Mouse (Mus musculus) megakaryocyte progenitor cell, adult 5-6 weeks (primary cell): ENCODE measurements around the gene Fam163b. TPM values are rescaled to one million over a fixed set of nuclear protein-coding genes. Genes with fewer than 3 reads are reported as not detected.

Experiments
- ATAC-seq: replicated peaks from 2 replicates; pipeline ENCODE4 v1.8.0; 2016; ENCODE audit warnings: mild to moderate bottlenecking, moderate TSS enrichment, inconsistent platforms; ENCODE audit not compliant: poor library complexity
- total RNA-seq, 2 experiments: library from RNA; stranded (forward) in 1 of 2; stranded (reverse) in 1 of 2; fragments of 157-497, 149-512 nt in 1 of 2; fragments of 200-1000 nt in 1 of 2; gene quantifications; 2 replicates each; pipeline versions ENCODE4 v1.2.3 to v1.2.4; 2015 to 2017

The Fam163b gene
- total RNA-seq, 2 experiments from 2014 or later: not detected

DNA sequence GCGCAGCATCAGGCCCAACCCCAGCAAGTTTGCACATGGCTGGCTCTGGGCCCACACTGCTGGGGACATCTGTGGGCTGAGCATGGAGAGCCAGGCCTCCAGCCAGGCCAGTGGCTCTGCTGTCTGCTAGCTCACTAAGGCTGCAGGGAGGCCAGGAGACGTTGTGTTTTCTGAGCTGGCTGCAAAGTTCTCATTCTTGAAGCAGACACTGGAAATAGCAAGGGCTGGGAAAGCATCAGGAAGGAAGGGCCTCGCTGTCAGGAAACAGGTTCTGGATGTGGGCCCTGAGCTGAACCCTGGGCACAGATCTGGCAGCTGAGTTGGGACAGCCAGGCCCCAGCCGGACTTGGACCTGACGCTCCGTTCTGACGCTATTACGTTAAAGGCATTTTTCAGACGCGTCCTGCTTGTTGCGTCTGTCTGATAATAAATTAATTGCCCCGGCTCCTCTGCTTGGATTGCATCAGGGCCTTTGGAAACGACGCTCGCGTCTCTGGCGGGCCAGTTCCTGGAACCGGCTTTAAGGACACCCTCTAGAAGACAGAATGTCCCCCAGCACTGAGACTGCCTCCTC is 54.1 kb downstream of the Fam163b start:
- ATAC-seq: no peak

DNA sequence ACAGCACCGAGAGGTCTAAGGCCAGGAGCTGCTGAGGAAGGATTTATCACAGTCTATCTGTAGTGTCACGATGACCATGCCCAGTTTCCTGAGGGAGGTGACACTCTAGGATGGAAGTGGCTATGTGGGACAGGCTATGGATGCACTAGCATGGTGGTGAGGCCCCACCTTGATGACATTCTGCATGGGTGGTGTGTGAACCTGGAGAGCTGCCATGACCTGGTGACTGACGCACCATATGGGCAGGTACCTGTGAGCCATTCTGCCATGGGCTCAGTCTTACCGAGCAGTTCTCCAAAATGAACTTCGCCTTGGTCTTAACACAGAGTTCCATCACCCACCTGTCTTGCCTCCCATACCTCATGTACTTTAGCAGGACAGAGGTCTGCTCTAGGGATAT is 54.7 kb downstream of the Fam163b start:
- no peak for ATAC-seq

DNA sequence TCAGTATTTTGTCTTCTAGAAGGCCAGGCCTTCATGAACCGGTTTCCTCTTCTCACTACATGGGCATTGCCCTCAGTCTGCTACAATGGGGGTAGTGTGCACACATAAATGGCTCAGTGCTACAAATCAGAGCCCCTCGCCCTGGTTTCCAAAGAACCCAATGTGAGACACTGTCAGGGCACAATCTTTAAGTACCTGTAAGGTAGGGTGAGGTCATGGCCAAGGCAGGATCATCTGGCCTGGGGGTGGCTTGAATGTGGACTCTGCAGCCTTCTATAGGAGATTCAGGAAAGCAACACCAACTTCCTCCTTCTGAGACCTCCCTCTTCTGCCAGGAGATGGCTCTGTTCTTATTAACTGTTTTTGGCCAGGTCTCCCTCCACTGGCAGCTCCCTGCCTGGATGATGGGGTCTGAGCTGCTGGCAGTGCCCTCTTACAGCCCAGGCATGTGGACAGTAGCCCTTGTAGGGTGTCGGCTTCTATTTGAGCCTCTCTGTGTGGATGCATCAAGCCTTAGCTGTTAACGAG is 55.7 kb downstream of the Fam163b start:
- ATAC-seq: no peak

DNA sequence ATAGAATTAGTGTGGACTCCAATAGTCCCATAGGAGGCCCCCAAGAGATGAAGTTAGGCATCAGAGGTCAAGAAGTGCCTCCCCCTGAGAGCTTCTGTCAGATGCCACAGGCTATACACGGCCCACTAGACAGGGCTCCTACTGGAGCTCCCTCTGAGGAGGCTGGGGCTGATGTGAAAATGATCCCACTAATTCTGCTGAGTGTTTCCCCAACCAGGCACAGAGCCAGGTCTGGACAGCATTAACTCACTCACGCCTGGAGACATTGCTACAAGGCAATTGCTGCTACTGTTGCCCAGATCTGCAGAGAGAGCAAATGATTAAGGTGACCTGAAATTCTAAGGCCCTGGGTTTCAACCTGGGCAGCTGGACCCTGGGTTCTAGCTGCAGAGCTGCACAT is 56.5 kb downstream of the Fam163b start:
- no peak for ATAC-seq

DNA sequence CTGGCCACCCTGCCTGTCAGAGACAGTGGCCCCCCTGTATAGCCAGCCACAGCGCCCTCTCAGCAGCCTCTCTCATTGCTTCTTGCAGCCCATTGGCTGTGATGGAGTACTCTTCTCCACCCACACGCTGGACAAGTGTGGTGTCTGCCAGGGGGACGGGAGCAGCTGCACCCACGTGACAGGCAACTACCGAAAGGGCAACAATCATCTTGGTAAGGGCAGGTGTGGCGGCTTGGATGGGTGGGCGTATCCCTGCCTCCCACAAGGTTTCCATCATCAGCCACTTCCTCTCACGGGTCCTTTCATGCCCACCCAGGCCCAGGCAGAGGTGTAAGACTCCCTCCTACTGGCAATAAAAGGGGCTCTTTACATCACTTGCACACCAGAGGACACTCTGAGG is 57.3 kb downstream of the Fam163b start:
- no peak for ATAC-seq

DNA sequence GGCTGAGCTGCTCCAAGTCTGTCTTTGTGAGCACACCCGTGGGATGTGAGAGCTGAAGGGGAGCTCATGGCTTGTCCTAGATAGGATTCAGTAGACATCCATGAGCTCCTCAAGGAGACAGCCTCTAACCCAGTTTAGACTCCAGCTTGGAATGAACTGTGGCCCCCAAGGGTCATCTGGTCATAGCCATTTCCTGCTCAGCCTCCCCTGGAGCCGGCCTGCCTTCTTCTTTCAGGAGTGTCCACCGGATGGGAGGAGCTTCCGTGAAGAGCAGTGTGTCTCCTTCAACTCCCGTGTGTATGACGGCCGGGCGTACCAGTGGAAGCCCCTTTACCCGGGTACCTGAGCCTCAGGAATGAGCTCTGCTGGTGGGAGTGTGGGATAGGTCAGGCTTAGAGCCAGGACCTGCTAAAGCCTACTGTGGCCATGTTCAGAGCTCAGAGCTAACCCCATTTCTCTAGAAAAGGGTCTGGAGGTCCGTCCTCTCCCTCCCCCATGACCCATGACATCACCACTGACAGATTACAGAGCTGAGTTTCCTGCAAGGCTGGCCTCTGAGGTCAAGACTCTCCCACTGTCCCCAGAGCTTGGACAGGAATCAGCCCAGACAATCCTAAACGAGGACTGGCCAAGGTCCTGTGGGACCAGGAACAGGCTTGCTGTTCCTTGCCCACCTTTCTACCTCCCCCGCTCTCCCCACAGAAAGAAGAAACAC is 58.4 kb downstream of the Fam163b start:
- no peak for ATAC-seq

DNA sequence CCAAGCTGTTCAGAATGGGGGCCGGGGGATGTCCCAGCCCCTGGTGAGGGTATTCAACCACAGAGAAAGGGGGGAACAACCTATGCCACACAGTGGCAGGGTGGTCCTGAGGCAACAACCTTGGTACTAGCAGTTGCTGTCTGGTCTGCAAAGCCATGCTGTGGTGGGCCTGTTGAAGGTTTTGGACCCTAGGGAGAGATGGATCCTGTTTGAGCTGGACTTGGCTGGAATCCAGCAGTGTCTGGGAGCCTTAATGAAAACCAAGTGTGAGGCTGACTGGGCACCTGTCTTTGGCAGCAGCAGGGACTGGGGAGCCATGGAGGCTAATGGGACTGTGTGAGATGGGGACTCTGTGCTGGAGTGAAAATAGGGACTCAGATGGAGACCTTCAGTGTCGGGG is 62.6 kb downstream of the Fam163b start:
- ATAC-seq: no peak

DNA sequence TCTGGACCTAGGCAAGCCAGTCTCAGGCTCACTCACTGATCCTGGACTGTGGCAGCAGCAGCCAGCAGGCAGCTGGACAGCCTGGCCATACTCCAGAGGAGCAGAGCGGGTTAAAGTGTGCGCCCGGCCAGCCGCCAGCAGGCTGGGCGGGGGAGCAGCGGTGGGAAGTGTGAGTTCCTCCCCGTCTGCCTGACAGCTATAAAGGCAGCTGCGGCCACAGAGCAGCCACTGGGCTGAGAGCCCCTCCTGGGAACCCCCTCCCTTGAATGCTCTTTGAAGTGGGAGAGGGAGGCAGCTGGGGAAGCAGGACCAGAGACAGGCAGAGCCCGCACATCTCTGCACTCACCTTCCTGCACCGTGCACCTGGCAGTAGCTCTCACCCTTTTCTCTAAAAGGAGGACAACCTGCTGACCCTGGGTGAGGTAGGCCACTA is 63.1 kb downstream of the Fam163b start, which contains the start of gene Adamtsl2:
Gene Adamtsl2, plus strand, starts transcription at position 228 of the 433 bp plus-strand sequence.
- ATAC-seq: no peak; the same call in 1 of the 2 replicates

DNA sequence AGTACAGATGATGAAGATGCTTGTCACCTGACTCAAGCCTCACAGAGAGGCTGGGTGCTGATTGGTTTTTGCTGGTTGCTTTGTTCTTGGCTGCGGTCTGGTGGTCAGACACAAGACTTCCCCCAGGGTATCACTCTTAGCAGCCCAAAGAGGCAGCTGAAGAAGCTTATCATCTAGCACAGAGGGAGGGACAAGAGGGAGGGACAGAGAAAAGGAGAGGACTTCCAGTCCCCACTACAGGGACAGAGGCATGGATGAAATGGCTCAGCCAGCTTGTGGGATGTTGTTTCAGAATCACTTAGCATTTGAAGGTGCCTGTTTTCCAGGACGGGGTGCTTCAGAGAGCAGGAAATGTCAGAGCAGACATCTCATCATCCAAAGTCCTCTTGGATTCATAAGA is 64.0 kb downstream of the Fam163b start:
- ATAC-seq: no peak

DNA sequence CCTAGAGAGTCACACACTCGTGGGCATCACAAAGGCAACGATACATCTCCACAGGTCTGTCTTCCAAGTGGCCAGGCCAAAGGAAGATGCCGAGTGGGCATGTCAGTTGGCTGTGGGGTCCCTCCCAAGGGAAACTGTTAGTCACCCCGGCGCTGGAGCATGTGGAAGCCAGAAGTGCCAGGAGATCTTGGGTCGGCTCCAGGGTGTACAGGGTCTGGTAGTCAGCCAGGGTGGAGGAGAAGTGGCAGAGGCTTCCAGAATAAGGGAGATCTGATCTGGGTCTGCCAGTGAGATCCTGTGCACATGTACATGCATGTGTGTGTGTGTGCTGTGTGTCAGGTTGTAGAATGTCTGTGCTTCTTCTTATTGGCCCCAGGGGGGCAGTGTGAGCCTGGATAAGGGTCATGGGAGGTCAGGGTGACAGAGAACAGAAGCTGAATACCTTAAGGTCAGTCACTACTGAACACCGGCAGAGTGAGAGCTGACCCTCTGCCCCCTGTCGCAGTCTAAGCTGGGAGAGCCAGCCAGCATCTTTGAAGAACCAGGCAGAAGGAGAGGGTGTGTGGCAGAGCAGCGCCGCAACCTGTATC is 64.5 kb downstream of the Fam163b start:
- peak; percentile 35; the same call in 1 of the 2 replicates for ATAC-seq

DNA sequence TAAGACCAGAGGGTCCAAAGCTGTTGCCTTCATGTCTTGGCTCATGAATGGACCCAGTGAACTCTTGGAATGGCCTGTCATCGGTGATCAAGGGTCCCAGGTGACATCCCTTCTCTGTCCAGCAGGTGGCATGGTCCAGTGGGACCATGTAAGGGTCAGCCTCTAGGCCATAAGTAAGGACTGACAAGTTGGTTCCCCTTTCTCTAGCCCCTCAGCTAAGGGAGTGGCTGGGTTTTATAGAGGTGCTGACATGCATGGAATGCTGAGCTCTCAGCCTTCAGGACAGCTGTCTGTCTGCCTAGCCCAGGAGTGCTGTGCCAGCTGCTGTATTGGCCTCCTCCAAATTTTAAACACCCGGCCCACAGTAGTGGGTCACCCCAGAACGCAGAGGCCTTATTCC is 66.8 kb downstream of the Fam163b start:
- peak; percentile 59 for ATAC-seq

DNA sequence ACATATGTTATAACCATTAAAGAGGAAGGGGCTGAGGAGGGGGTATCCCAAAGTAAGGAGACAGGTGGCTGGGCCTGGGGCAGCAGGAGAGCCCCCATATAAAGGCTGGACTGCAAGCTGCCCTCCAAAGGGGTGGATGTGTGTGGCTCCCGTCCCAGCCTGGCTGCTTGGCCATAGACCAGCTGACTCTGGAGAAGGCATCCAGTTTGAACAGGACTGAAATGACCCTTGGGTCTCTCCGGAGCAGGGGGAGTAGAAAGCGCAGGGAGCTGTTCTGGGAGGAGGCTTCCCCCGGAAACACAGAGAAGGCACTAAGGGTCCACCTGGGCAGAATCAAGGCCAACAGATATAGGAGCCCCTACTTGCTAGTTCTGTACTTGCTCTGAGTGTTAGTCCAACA is 67.5 kb downstream of the Fam163b start:
- ATAC-seq: no peak

DNA sequence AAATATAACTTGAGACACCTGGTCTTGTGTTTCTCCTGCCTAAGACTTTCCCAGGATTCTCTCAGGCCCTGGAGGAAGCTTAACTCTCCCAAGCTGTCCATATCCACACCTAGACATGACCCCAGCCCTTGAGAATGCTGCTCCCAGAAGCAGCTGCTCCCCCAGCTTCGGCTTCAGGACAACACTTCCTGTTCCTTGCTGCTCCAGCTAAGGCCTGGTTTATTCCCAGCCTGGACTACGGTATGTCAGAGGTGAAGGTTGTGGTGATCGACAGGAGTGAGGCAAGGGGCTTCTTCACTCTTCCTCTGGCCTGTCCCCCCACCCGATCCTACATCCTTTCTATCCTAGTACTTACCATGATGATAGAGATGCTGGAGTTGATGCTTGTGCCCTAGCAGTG is 68.9 kb downstream of the Fam163b start:
- no peak for ATAC-seq

DNA sequence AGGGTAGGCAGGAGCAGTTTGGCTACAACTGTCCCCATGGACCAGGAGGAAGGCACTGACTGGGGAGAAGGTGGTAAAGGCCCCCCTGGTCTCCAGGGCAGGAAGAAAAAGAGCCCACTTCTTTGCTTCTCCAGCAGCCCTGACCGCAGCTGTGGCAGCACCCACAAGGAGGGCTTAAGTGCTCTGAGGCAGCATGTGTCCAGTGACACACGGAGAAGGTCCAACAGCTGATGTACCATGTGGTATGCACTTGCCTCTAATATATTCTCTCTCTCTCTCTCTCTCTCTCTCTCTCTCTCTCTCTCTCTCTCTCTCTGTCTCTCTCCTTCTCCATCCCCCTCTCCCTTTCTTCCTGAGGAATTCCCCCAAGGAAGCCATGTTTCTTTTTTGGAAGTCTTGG is 70.3 kb downstream of the Fam163b start, which contains the start of gene Mymk:
Gene Mymk, minus strand, starts transcription at position 202 of the 400 bp plus-strand sequence.
- no peak for ATAC-seq

DNA sequence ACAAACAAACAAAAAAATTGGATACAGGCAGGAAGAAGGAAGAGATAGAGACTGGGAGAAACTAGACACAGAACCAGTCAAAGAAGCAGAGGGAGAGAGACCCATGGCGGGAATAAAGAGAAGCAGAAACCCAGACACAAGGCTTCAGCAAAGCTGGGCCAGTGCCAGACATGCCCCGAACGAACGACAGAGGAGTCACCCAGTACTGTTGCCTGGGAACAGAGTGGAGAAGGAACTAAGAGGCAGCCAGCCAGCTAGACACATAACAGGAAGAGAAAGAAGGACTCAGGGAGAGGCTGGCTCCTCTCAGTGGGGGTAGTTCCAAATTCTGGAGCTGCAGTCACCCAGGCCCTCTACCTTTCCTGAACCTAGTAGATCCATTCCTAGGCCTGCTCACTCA is 71.2 kb downstream of the Fam163b start:
- peak; percentile 80 for ATAC-seq

DNA sequence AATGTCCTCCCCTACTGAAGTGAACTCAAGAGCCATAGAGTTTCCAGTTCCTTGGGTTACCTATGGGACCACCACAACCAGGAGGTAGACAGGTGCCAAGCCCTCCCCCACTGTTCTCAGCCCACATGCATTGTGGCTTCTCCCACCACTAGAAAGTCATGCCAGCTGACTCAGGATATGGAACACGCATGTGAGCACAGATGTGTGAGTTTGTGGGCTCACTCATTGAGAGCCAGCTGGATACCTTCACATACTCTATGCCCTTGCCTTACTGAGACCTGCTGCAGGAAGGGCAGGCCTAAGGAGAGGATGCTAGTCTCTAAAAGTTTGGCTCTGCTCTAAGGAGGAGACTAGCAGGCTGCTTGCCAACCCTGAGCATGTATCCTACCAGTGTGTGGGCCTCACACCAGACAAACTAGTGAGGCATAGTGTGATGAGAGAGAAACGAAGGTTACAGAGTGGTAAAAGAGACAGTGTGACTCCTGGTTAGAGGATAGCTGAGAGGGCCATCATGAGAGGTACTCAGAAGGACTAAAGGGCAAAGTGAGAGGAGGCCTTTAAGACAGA is 72.0 kb downstream of the Fam163b start:
- ATAC-seq: no peak

DNA sequence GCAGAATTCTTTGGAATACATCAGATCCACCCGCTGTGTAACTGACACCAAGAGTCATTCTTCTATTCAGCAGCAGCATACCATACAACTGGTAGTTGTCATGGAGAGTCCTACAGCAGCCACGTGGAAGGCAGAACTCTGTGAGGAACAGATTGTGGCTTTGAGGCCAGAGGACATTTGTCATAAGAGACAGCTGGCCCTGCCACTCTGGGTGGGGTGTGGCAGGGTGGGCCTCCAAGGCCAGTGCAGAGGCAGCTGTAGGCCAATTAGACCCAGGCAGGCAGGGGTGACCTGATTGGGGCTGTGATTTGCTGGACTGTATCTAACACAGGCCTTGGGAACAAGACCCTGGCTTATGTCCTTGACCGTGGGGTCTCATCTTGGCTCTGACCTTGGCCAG is 72.6 kb downstream of the Fam163b start:
- no peak for ATAC-seq

DNA sequence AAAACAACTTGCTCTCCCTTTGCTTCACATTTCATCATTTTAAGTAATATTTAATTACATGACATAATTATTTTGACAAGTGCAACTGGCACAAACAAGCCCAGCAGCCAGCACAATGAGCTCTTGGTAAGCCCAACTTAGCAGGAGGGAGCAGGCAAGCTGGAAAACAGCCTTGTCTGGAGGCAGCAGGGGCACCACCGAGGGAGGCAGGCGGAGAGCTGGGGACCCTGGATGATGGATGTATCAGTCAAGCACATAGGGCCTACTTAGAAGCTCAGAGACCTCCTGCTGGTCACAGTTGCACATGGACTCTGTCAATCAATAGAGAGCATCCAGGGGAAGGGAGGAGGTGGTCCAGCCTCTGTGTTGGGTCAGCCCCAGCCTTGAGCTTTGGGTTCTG is 74.3 kb downstream of the Fam163b start:
- ATAC-seq: no peak

DNA sequence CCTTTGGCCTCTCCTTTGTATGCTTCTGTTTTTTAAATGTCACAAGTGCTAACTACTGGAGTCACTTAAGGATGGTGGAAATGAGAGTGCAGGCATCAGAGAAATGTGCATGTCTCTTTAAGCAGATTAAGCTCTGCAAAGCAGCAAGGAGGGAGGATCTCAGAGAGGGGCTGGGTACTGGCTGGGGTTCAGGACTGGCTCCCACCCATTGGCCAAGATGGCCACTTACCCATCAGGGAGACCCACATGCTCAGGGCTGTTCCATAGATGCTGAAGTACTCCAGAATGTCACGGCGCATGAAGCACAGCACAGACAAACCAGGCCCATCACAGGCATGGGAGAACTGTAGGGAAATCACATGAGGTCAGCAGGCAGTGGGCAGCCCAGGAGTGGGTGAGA is 75.2 kb downstream of the Fam163b start:
- no peak for ATAC-seq
